30 mouse cellular contexts compared by ENCODE assay signal in the genomic region with DNA sequence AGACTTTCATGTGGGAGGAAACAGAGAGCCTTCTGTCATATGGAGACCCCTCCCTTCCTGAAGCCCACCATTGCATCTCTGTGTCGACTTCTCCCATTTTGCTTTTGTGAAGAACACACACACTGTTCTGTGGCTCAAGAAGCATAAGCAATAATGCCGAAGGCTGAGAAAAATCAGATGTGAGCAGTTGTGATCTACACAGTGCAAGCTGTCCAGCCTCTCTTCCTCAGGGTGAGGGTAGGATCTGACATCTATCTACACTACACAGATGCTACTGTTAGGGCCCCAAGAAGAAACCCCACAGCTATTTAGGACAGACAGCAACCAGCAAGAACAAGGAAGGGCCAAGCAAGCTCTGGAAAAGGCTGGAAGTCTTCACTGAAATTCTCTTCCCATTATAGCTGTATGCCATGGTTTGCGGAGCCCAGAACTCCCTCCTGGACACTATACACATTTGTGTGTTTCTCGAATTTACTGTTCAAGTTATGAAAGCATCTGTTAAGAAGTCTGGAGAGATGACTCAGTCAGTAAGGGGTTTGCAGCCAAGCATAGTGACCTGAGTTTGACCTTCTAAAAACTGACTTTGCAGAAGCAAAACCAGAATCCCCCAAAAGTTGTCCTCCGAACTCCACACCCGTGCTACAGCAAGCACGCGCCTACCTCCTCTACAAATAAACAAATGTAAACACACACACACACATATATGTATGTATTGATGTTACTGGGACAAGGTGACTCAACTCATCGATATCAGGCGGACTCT.
A peak's percentile ranks its signal among the peaks of the same experiment; 100 is the strongest.
DNase-seq lines count a peak whose midpoint lies in the region; ATAC-seq and TF ChIP-seq lines count a peak whose summit lies in the region.
"Had no signal": no experiment of that assay in that cellular context is flagged by ENCODE, and none has a peak within 500 bp of the region (broad histone marks: within the 10 kb centered on the region; RNA-seq: fewer than 3 reads in every experiment).

No protein-coding gene starts in this region.

- no peaks in the 10 kb centered on the region for H3K27me3 ChIP-seq in intestine, embryonic 14.5 days (replicated peaks; ENCODE audit: control insufficient read depth, insufficient read depth, low read length)
- no peaks in the 10 kb centered on the region for H3K27me3 ChIP-seq in intestine, postnatal 0 days (replicated peaks; ENCODE audit: control insufficient read depth, insufficient read depth, low read length)
- H3K27me3 ChIP-seq in CH12.LX (replicated peaks) = no peaks in the 10 kb centered on the region
- H3K27me3 ChIP-seq in intestine, embryonic 16.5 days (replicated peaks; ENCODE audit: control insufficient read depth, insufficient read depth, low read length) = no peaks in the 10 kb centered on the region
- H3K27me3 ChIP-seq in hindbrain, postnatal 0 days (ENCODE audit: insufficient read depth, low read length) = no peaks in the 10 kb centered on the region
- H3K27me3 ChIP-seq: embryonic facial prominence, embryonic 13.5 days; forebrain, embryonic 12.5 days; forebrain, embryonic 15.5 days; heart, embryonic 13.5 days had no signal

- dilution Hi-C loops in CH12.LX (cut with MboI; ENCODE audit: extremely low pct_ligation_motif_present, extremely low pct_unique_long_range_greater_than_20kb, low sequenced_read_pairs) = no loop called here

- ATAC-seq in intestine, embryonic 14.5 days (replicated peaks; ENCODE audit: low FRiP score, low TSS enrichment, low read depth) = 0 out of 2 replicates have a peak, but pooled peaks have one; percentile 54
- ATAC-seq in intestine, postnatal 0 days = no peak
- ATAC-seq in intestine, embryonic 16.5 days = no peak
- ATAC-seq in hindbrain, postnatal 0 days = no peak
- ATAC-seq: activated CD4-positive, CD25-positive, alpha-beta regulatory T cell, adult 4 months; forebrain, embryonic 15.5 days had no signal

- H3K4me2 ChIP-seq in intestine, embryonic 14.5 days (ENCODE audit: low read length) = no peak overlapping the region
- no peak overlapping the region for H3K4me2 ChIP-seq in intestine, postnatal 0 days (replicated peaks; ENCODE audit: low read depth)
- no peak overlapping the region for H3K4me2 ChIP-seq in CH12.LX (ENCODE audit: insufficient read depth, low read depth, poor library complexity, severe bottlenecking)
- no peak overlapping the region for H3K4me2 ChIP-seq in intestine, embryonic 16.5 days (ENCODE audit: low read depth, low read length)
- no peak overlapping the region for H3K4me2 ChIP-seq in hindbrain, postnatal 0 days (ENCODE audit: low read depth, low read length)
- H3K4me2 ChIP-seq: embryonic facial prominence, embryonic 13.5 days; forebrain, embryonic 12.5 days; forebrain, embryonic 15.5 days; heart, embryonic 13.5 days; hindbrain, embryonic 14.5 days had no signal

- no peaks in the 10 kb centered on the region for H3K79me2 ChIP-seq in CH12.LX (replicated peaks; ENCODE audit: control insufficient read depth, extremely low read depth, insufficient read depth, poor library complexity, severe bottlenecking)

- H3K36me3 ChIP-seq in intestine, embryonic 14.5 days (ENCODE audit: control insufficient read depth, insufficient read depth, low read length) = no peaks in the 10 kb centered on the region
- no peaks in the 10 kb centered on the region for H3K36me3 ChIP-seq in intestine, postnatal 0 days (ENCODE audit: control insufficient read depth, insufficient read depth)
- no peaks in the 10 kb centered on the region for H3K36me3 ChIP-seq in CH12.LX (replicated peaks in 1 of 2; ENCODE audit: control insufficient read depth in 1 of 2, insufficient read depth in 1 of 2, low read length in 1 of 2)
- no peaks in the 10 kb centered on the region for H3K36me3 ChIP-seq in intestine, embryonic 16.5 days (ENCODE audit: control insufficient read depth, insufficient read depth, low read length)
- no peaks in the 10 kb centered on the region for H3K36me3 ChIP-seq in hindbrain, postnatal 0 days (ENCODE audit: insufficient read depth, low read length)
- H3K36me3 ChIP-seq: embryonic facial prominence, embryonic 10.5 days; embryonic facial prominence, embryonic 13.5 days; forebrain, embryonic 12.5 days; forebrain, embryonic 15.5 days; G1E; heart, embryonic 13.5 days had no signal

- in situ Hi-C loops in CH12.LX (cut with MboI; ENCODE audit: low pct_ligation_motif_present, low pct_unique_long_range_greater_than_20kb, low sequenced_read_pairs) = no loop called here

- 58% methylated on average over 10 of the region's 10 CpGs for WGBS in intestine, embryonic 14.5 days
- WGBS in intestine, postnatal 0 days = 72% methylated on average over 10 of the region's 10 CpGs
- WGBS in intestine, embryonic 16.5 days = 59% methylated on average over 10 of the region's 10 CpGs
- WGBS in hindbrain, postnatal 0 days = 87% methylated on average over 10 of the region's 10 CpGs

- H3K4me3 ChIP-seq in intestine, embryonic 14.5 days (ENCODE audit: low read depth, low read length) = no peak overlapping the region
- no peak overlapping the region for H3K4me3 ChIP-seq in intestine, postnatal 0 days (ENCODE audit: low read depth, low read length)
- no peak overlapping the region for H3K4me3 ChIP-seq in CH12.LX (replicated peaks in 1 of 3; ENCODE audit: low read depth in 2 of 3, low read length in 2 of 3, poor library complexity in 1 of 3)
- H3K4me3 ChIP-seq in intestine, embryonic 16.5 days (ENCODE audit: low read length) = no peak overlapping the region
- H3K4me3 ChIP-seq in hindbrain, postnatal 0 days (ENCODE audit: low read length) = no peak overlapping the region
- H3K4me3 ChIP-seq: embryonic facial prominence, embryonic 10.5 days; embryonic facial prominence, embryonic 13.5 days; erythroblast, embryonic 14.5 days; forebrain, embryonic 12.5 days; forebrain, embryonic 15.5 days; heart, embryonic 13.5 days had no signal

- no peak for DNase-seq in intestine, embryonic 14.5 days (ENCODE audit: low spot score)
- DNase-seq in 3T3-L1 (ENCODE audit: low read depth, low spot score) = peak; percentile 51
- no peak for DNase-seq in CH12.LX (ENCODE audit: extremely low read depth)
- no peak for DNase-seq in layer of hippocampus, adult 9-11 months
- DNase-seq in hindbrain, postnatal 0 days (ENCODE audit: low spot score) = no peak
- DNase-seq in MN1 (ENCODE audit: low spot score) = no peak
- DNase-seq: adrenal gland, adult 8-10 months; adrenal gland, postnatal 25 days; cerebellum, adult 11-12 months; cerebellum, adult 8-10 months; cerebellum, postnatal 10 days; cerebellum, postnatal 36 days; embryo, embryonic 11 days; gastrocnemius, postnatal 10 days; gastrocnemius, postnatal 36 days; heart, adult 18-20 months; heart, postnatal 14 days; heart, postnatal 4 days; kidney, adult 11 months had no signal

- TF ChIP-seq EP300 in CH12.LX (IDR thresholded peaks at IDR 0.05; ENCODE audit: low read length) = peak; percentile 47; the same call in 1 of the 2 replicates

- H3K27ac ChIP-seq in intestine, embryonic 14.5 days (ENCODE audit: low read depth) = no peak overlapping the region
- no peak overlapping the region for H3K27ac ChIP-seq in intestine, postnatal 0 days (ENCODE audit: low read depth, low read length)
- H3K27ac ChIP-seq in CH12.LX (ENCODE audit: insufficient read depth, low read depth) = no peak overlapping the region
- H3K27ac ChIP-seq in intestine, embryonic 16.5 days (ENCODE audit: low read length) = peak overlapping the region; percentile 31; the same call in 1 of the 2 replicates
- H3K27ac ChIP-seq in hindbrain, postnatal 0 days = no peak overlapping the region
- H3K27ac ChIP-seq: embryonic facial prominence, embryonic 10.5 days; forebrain, embryonic 12.5 days; forebrain, embryonic 15.5 days; heart, embryonic 13.5 days; hindbrain, embryonic 14.5 days had no signal

- H3K4me1 ChIP-seq in intestine, embryonic 14.5 days (replicated peaks; ENCODE audit: control insufficient read depth, insufficient read depth, low read length) = peaks cover 15% of the 10 kb centered on the region; the same call in 1 of the 2 replicates
- no peaks in the 10 kb centered on the region for H3K4me1 ChIP-seq in intestine, postnatal 0 days (replicated peaks; ENCODE audit: control insufficient read depth, insufficient read depth, low read length)
- H3K4me1 ChIP-seq in CH12.LX (ENCODE audit: control insufficient read depth in 1 of 2, insufficient read depth in 2 of 2) = peaks cover 5 to 50% of the 10 kb centered on the region in 2 experiments; a peak in 3 of 4 replicates
- peaks cover 9% of the 10 kb centered on the region; the same call in 1 of the 2 replicates for H3K4me1 ChIP-seq in intestine, embryonic 16.5 days (ENCODE audit: control insufficient read depth, insufficient read depth, low read length)
- no peaks in the 10 kb centered on the region for H3K4me1 ChIP-seq in hindbrain, postnatal 0 days (ENCODE audit: insufficient read depth, low read length)

- no peak for TF ChIP-seq RAD21 in CH12.LX (IDR thresholded peaks at IDR 0.05; ENCODE audit: low read depth, low read length)

- no peak overlapping the region for H3K9ac ChIP-seq in intestine, embryonic 14.5 days (ENCODE audit: low read length)
- no peak overlapping the region for H3K9ac ChIP-seq in intestine, postnatal 0 days (ENCODE audit: low read depth, low read length)
- H3K9ac ChIP-seq in CH12.LX (ENCODE audit: insufficient read depth, low read depth) = no peak overlapping the region
- H3K9ac ChIP-seq in intestine, embryonic 16.5 days (ENCODE audit: low read depth, low read length) = no peak overlapping the region
- no peak overlapping the region for H3K9ac ChIP-seq in hindbrain, postnatal 0 days (replicated peaks; ENCODE audit: low read length)
- H3K9ac ChIP-seq: embryonic facial prominence, embryonic 13.5 days; forebrain, embryonic 12.5 days; forebrain, embryonic 15.5 days; heart, embryonic 13.5 days; hindbrain, embryonic 14.5 days had no signal

- TF ChIP-seq POLR2A in CH12.LX (IDR thresholded peaks at IDR 0.05; ENCODE audit: low read depth, low read length) = no peak

- no peaks in the 10 kb centered on the region for H3K9me3 ChIP-seq in intestine, embryonic 14.5 days (ENCODE audit: control insufficient read depth, low read length)
- H3K9me3 ChIP-seq in intestine, postnatal 0 days (ENCODE audit: control insufficient read depth) = no peaks in the 10 kb centered on the region
- no peaks in the 10 kb centered on the region for H3K9me3 ChIP-seq in CH12.LX (replicated peaks; ENCODE audit: low read length)
- no peaks in the 10 kb centered on the region for H3K9me3 ChIP-seq in intestine, embryonic 16.5 days (ENCODE audit: control insufficient read depth, low read length)
- H3K9me3 ChIP-seq in hindbrain, postnatal 0 days (ENCODE audit: low read length) = no peaks in the 10 kb centered on the region
- H3K9me3 ChIP-seq: embryonic facial prominence, embryonic 10.5 days; embryonic facial prominence, embryonic 13.5 days; forebrain, embryonic 12.5 days; forebrain, embryonic 15.5 days; G1E; heart, embryonic 13.5 days had no signal

- TF ChIP-seq CTCF in intestine, postnatal 0 days (IDR thresholded peaks at IDR 0.05; ENCODE audit: low read depth) = no peak
- no peak for TF ChIP-seq CTCF in CH12.LX (conservative IDR thresholded peaks at IDR 0.05 in 1 of 2, IDR thresholded peaks at IDR 0.05 in 1 of 2; ENCODE audit: low read depth in 2 of 2, low read length in 2 of 2)
- no peak for TF ChIP-seq CTCF in hindbrain, postnatal 0 days (IDR thresholded peaks at IDR 0.05; ENCODE audit: low read depth)

TF ChIP-seq in CH12.LX, 34 proteins besides CTCF, POLR2A, EP300 and RAD21:
- peak; percentile 40; the same call in 1 of the 2 replicates for TF ChIP-seq BHLHE40 (IDR thresholded peaks at IDR 0.05; ENCODE audit: low read depth, low read length)
- no peak for TF ChIP-seq ELF1 (IDR thresholded peaks at IDR 0.05; ENCODE audit: low read depth, low read length)
